Mouse (Mus musculus): Measurements from ENCODE around the gene Fibp.

DNA sequence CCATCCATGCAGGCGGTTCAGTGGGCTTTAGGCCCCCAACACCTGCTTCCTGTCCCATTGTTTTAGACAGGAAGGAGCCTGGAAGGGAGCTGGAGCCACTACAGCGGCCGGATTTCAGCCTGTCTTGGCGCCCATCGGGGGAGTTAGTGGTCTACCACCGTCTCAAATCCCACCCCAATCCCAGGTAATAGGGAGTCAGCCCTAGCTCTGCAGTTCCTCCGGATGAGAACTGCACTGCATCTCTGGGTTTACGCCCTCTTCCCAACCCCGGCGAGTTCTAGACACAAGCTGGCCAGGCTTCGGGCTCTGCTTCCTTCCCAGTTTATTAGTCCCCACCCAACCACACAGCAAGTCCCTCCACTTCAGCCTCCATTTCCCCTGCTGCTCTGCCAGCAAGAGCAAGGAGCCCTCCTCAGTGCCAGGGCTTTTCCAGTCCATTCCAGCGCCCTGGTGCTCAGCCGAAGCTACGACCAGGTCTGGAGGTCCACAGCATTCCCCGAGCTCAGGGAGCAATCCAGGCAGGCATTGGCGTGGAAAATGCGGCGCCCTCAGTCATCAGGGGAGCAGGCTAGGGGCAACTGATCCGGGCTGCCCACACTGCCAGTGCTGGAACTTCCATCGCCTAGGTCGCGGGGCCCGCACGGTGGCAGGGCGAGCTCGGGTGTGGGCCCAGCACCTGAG, 4.0 kb upstream of the Fibp start:
- TF ChIP-seq CTCF (IDR thresholded peaks at IDR 0.05; ENCODE audit: borderline replicate concordance, insufficient read depth, low read depth, low read length), result no peak
- TF ChIP-seq POLR2A (IDR thresholded peaks at IDR 0.05; ENCODE audit: borderline replicate concordance, insufficient read depth, low read length), result no peak
